Mouse (Mus musculus) cerebellum, postnatal 10 days (tissue): ENCODE results near the gene A630010A05Rik.
"Not testable (repeated sequence)": the region's sequence is repeated elsewhere in the genome, so short reads cannot be mapped to it uniquely, and the experiment has no call there.

ENCODE experiments used
- DNase-seq, 2 experiments: peaks; one replicate each; pipeline ENCODE4 v3.0.0; 2021; ENCODE audit warnings: mixed read lengths in 2 of 2

The A630010A05Rik gene

GRCm38 (mm10) chr16:14562017-14562416 is at the start of gene A630010A05Rik:
Gene A630010A05Rik (plus strand): TSS chr16:14562317.
- DNase-seq = no peak

DNA sequence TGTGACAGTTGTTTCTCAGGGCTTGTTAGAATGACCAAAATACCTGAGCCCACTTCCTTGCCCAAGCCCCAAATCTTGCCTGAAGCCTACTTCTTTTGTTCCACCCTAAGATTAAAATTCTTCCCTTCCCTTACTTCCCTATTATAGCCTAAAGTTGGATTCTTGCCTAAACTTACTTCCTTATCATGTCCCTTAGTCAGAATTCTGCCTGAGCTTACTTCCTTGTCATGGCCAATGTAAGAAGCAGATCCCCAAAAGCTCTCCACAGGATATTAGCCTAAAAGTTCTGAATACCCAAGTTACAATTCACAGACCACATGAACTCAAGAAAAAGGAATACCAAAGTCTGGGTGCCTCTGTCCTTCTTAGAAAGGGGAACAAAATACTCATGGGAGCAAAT is 26.4 kb upstream of the A630010A05Rik start:
- no peak for DNase-seq

DNA sequence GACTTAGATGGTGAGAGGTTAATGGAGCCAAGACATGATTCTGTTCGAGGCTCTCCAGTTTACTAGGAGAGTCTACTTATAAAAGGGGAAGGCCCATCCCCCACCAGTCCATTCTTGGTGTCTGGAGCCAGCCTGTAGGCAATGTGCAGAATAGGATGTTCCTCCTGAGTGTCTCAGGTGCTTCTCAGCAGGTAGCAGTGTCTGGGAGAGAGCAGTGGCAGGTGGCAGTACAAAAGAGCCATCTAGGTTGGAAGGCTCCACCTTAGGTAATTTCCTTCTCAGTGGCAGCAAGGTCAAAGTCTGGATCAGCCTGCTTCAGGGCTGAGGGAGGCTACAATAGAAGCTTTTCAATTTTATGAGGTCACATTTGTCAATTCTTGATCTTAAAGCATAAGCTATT is 4.9 kb upstream of the A630010A05Rik start:
- not testable (repeated sequence) for DNase-seq
